Mouse (Mus musculus): ENCODE data around the gene Ddah1. TPM values are rescaled to one million over a fixed set of nuclear protein-coding genes. Genes with fewer than 3 reads are reported as not detected.

The Ddah1 gene
- polyA plus RNA-seq, 1 experiment, result 69.3 TPM

- TF ChIP-seq CTCF (IDR thresholded peaks at IDR 0.05; ENCODE audit: borderline replicate concordance, insufficient read depth, low read depth, low read length) (no peak), POLR2A (IDR thresholded peaks at IDR 0.05; ENCODE audit: borderline replicate concordance, insufficient read depth, low read length) (no peak)
- no peak for DNase-seq
- 82% methylated on average over 4 of the region's 4 CpGs for WGBS
- no peak overlapping the region for H3K27ac ChIP-seq (ENCODE audit: insufficient read depth, low read length)
- no peak overlapping the region for H3K4me3 ChIP-seq (replicated peaks; ENCODE audit: insufficient read depth, low read depth, low read length)
- no peaks in the 10 kb centered on the region for H3K4me1 ChIP-seq (ENCODE audit: control insufficient read depth, insufficient read depth, low read length)
- no peaks in the 10 kb centered on the region for H3K27me3 ChIP-seq (ENCODE audit: control insufficient read depth, insufficient read depth, low read length)
Measured at GRCm38 (mm10) chr3:145853713-145854112, 95.2 kb downstream of the Ddah1 start.

- no peak overlapping the region for H3K27ac ChIP-seq (ENCODE audit: insufficient read depth, low read length)
- TF ChIP-seq POLR2A (IDR thresholded peaks at IDR 0.05; ENCODE audit: borderline replicate concordance, insufficient read depth, low read length) (no peak), CTCF (IDR thresholded peaks at IDR 0.05; ENCODE audit: borderline replicate concordance, insufficient read depth, low read depth, low read length) (no peak)
- 76% methylated on average over 5 of the region's 5 CpGs for WGBS
Measured at GRCm38 (mm10) chr3:145854427-145854826, 96.0 kb downstream of the Ddah1 start.

GRCm38 (mm10) chr3:145855299-145855698 is 96.8 kb downstream of the Ddah1 start:
- no peak for DNase-seq
- H3K27me3 ChIP-seq (ENCODE audit: control insufficient read depth, insufficient read depth, low read length), result no peaks in the 10 kb centered on the region
- no peaks in the 10 kb centered on the region for H3K4me1 ChIP-seq (ENCODE audit: control insufficient read depth, insufficient read depth, low read length)
- H3K27ac ChIP-seq (ENCODE audit: insufficient read depth, low read length), result no peak overlapping the region
- WGBS, result 77% methylated on average over 6 of the region's 6 CpGs
- TF ChIP-seq POLR2A (IDR thresholded peaks at IDR 0.05; ENCODE audit: borderline replicate concordance, insufficient read depth, low read length) (no peak), CTCF (IDR thresholded peaks at IDR 0.05; ENCODE audit: borderline replicate concordance, insufficient read depth, low read depth, low read length) (no peak)
- no peak overlapping the region for H3K4me3 ChIP-seq (replicated peaks; ENCODE audit: insufficient read depth, low read depth, low read length)

More at GRCm38 (mm10) chr3:145854427-145854826, 96.0 kb downstream of the Ddah1 start:
- H3K27me3 ChIP-seq (ENCODE audit: control insufficient read depth, insufficient read depth, low read length), result no peaks in the 10 kb centered on the region
- DNase-seq, result no peak
- H3K4me1 ChIP-seq (ENCODE audit: control insufficient read depth, insufficient read depth, low read length), result no peaks in the 10 kb centered on the region
- H3K4me3 ChIP-seq (replicated peaks; ENCODE audit: insufficient read depth, low read depth, low read length), result no peak overlapping the region

- Histone ChIP-seq H3K27me3 (ENCODE audit: control insufficient read depth, insufficient read depth, low read length) (no peaks in the 10 kb centered on the region), H3K4me1 (ENCODE audit: control insufficient read depth, insufficient read depth, low read length) (no peaks in the 10 kb centered on the region), H3K27ac (ENCODE audit: insufficient read depth, low read length) (no peak overlapping the region), H3K4me3 (replicated peaks; ENCODE audit: insufficient read depth, low read depth, low read length) (no peak overlapping the region)
- TF ChIP-seq POLR2A (IDR thresholded peaks at IDR 0.05; ENCODE audit: borderline replicate concordance, insufficient read depth, low read length), result no peak
- no peak for TF ChIP-seq CTCF (IDR thresholded peaks at IDR 0.05; ENCODE audit: borderline replicate concordance, insufficient read depth, low read depth, low read length)
- 89% methylated on average over 5 of the region's 5 CpGs for WGBS
- no peak for DNase-seq
Measured at GRCm38 (mm10) chr3:145858388-145858787, 99.9 kb downstream of the Ddah1 start.

- Histone ChIP-seq H3K4me1 (ENCODE audit: control insufficient read depth, insufficient read depth, low read length) (no peaks in the 10 kb centered on the region), H3K27ac (ENCODE audit: insufficient read depth, low read length) (no peak overlapping the region), H3K4me3 (replicated peaks; ENCODE audit: insufficient read depth, low read depth, low read length) (no peak overlapping the region), H3K27me3 (ENCODE audit: control insufficient read depth, insufficient read depth, low read length) (no peaks in the 10 kb centered on the region)
- no peak for DNase-seq
- 59% methylated on average over 4 of the region's 4 CpGs for WGBS
- TF ChIP-seq CTCF (IDR thresholded peaks at IDR 0.05; ENCODE audit: borderline replicate concordance, insufficient read depth, low read depth, low read length) (no peak), POLR2A (IDR thresholded peaks at IDR 0.05; ENCODE audit: borderline replicate concordance, insufficient read depth, low read length) (no peak)
Measured at GRCm38 (mm10) chr3:145862521-145862920, 104.0 kb downstream of the Ddah1 start.

GRCm38 (mm10) chr3:145864033-145864712 is 105.7 kb downstream of the Ddah1 start:
- H3K27ac ChIP-seq (ENCODE audit: insufficient read depth, low read length), result no peak overlapping the region
- H3K4me1 ChIP-seq (ENCODE audit: control insufficient read depth, insufficient read depth, low read length), result no peaks in the 10 kb centered on the region
- TF ChIP-seq POLR2A (IDR thresholded peaks at IDR 0.05; ENCODE audit: borderline replicate concordance, insufficient read depth, low read length) (no peak), CTCF (IDR thresholded peaks at IDR 0.05; ENCODE audit: borderline replicate concordance, insufficient read depth, low read depth, low read length) (no peak)
- DNase-seq, result no peak
- no peak overlapping the region for H3K4me3 ChIP-seq (replicated peaks; ENCODE audit: insufficient read depth, low read depth, low read length)
- 48% methylated on average over 8 of the region's 8 CpGs for WGBS
- H3K27me3 ChIP-seq (ENCODE audit: control insufficient read depth, insufficient read depth, low read length), result no peaks in the 10 kb centered on the region

GRCm38 (mm10) chr3:145864713-145865233 is 106.3 kb downstream of the Ddah1 start:
- Histone ChIP-seq H3K4me3 (replicated peaks; ENCODE audit: insufficient read depth, low read depth, low read length) (no peak overlapping the region), H3K4me1 (ENCODE audit: control insufficient read depth, insufficient read depth, low read length) (no peaks in the 10 kb centered on the region), H3K27me3 (ENCODE audit: control insufficient read depth, insufficient read depth, low read length) (no peaks in the 10 kb centered on the region), H3K27ac (ENCODE audit: insufficient read depth, low read length) (no peak overlapping the region)
- WGBS, result 42% methylated on average over 7 of the region's 10 CpGs
- no peak for TF ChIP-seq POLR2A (IDR thresholded peaks at IDR 0.05; ENCODE audit: borderline replicate concordance, insufficient read depth, low read length)
- no peak for TF ChIP-seq CTCF (IDR thresholded peaks at IDR 0.05; ENCODE audit: borderline replicate concordance, insufficient read depth, low read depth, low read length)
- peak in 1 of 2 experiments; percentile 27 for DNase-seq

- H3K4me1 ChIP-seq (ENCODE audit: control insufficient read depth, insufficient read depth, low read length), result no peaks in the 10 kb centered on the region; the same call in 1 of the 2 replicates
- no peaks in the 10 kb centered on the region for H3K27me3 ChIP-seq (ENCODE audit: control insufficient read depth, insufficient read depth, low read length)
- DNase-seq, result peak in 1 of 2 experiments; percentile 12
- H3K4me3 ChIP-seq (replicated peaks; ENCODE audit: insufficient read depth, low read depth, low read length), result no peak overlapping the region
- no peak overlapping the region for H3K27ac ChIP-seq (ENCODE audit: insufficient read depth, low read length)
- TF ChIP-seq POLR2A (IDR thresholded peaks at IDR 0.05; ENCODE audit: borderline replicate concordance, insufficient read depth, low read length), result no peak
- TF ChIP-seq CTCF (IDR thresholded peaks at IDR 0.05; ENCODE audit: borderline replicate concordance, insufficient read depth, low read depth, low read length), result no peak
- 70% methylated on average over 9 of the region's 9 CpGs for WGBS
Measured at GRCm38 (mm10) chr3:145872680-145873079, 114.2 kb downstream of the Ddah1 start.
